Mouse (Mus musculus) left cerebral cortex, postnatal 36 days (tissue): ENCODE data around the gene Znhit3. TPM values are rescaled to one million over a fixed set of nuclear protein-coding genes. Genes with fewer than 3 reads are reported as not detected.
"Not testable (repeated sequence)": the region's sequence is repeated elsewhere in the genome, so short reads cannot be mapped to it uniquely, and the experiment has no call there.

Experiments used
- DNase-seq, 2 experiments: peaks; one replicate each; pipeline ENCODE4 v3.0.0; 2021 to 2022; ENCODE audit warnings: low spot score in 2 of 2, mixed read lengths in 1 of 2
- intact Hi-C: fragments of 180-260 bp; cut with DNase I; formaldehyde crosslinking; loops from one replicate; pipeline ENCODE4 v1.15.1; 2025
- microRNA-seq: library from miRNA; unstranded; fragments of <30 nt; microRNA quantifications from one replicate; pipeline ENCODE4 v1.2.0, GENCODE M21; 2022
- total RNA-seq, 2 experiments: library from RNA; stranded (reverse); gene quantifications; 2 replicates each; pipeline ENCODE4 v1.2.3; 2021

Znhit3 gene
- total RNA-seq, 2 experiments from 2014 or later, result 31.3 to 38.4 TPM

DNA sequence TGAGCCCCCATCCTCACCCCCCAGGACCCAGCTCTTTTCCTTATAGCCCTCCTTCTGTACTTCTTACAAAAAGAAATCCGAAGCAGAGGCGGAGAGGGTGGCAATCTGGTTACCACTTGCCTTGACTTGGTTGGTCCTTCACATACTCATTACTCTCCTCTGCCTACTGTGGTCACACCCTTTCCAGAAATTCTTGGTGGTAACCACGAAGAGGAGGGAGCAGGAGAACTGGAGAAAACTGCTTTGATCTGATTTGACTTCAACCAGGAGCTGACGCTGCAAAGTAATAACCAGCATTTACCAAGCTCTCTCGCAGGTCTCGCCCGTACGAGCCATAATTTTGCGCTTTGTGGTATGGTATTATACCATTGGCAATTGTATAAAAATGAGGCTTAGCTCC, 35.2 kb downstream of the Znhit3 start:
- DNase-seq, result no peak
- intact Hi-C loops, result loop anchor here (2.0 kb wide), 1 partner anchor 36 kb away; the partner anchor contains the start of gene Znhit3

DNA sequence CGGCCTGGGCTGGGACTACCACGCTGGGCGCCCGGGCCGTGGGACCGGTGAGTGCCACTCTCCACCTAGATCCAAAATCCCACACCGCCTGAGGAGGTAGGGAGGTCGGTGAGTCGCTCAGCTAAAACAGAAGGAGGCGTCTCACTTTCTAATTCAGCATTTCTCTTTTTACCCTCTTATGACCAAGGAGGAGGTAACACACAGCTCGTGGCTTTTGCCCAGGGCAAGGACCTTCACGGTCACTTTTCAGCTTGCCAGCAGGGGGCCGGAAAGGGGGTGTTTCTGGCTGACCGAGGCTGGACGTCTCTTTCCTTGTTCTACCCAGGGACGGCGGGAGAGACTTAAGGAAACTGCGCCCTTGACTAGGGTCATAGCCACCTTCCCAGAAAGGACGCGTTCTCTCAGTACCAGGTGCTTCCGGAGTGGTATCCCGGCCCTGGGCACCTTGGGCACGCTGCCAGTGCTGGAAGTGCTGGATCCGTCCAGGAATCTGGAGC, 35.7 kb downstream of the Znhit3 start:
- DNase-seq, result peak in 1 of 2 experiments; percentile 29
- intact Hi-C loops, result loop anchor here (2.0 kb wide), 1 partner anchor 36 kb away; the partner anchor contains the start of gene Znhit3

DNA sequence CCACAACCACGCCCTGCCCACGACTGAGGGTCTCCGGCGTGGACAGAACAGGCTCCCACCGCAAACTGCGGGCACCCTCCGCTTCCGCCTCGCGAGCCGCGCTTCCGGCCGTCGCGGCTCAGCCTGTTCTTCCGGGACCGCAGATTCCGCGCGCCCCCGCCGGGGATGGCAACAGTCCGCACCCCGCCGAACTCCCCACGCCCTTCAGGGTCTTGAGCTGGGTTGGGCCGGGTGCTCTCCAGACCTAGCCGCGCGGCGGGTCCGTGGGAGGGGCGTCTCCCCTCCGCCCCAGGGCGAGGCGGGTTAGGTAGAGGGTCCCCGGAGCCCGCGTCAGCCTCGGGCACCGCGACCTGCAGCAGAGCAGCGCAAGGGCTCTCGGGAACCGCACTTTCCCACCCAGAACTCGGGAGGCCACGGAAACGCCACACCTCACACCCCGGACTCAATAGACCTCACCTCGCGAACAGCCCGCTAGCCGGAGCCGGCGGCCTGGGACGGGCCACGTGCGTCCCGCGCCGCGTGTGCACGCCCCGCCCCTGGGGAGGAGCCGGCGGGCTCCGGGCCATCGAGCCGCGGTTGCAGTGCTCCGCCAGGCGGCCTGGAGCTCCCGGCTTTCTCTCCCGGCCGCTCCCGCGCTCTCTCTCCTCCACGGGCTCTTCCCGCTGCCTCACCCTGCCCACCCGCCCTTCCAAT, 36.2 kb downstream of the Znhit3 start, which contains the start of the genes Myo19 and Pigw:
Myo19 (plus strand) TSS at position 377 of the 693 bp plus-strand sequence.
Pigw (minus strand) TSS at position 514 of the 693 bp plus-strand sequence.
- peak; percentile 81 to 87 for DNase-seq
- intact Hi-C loops, result loop anchor here (2.0 kb wide), 1 partner anchor 37 kb away; the partner anchor contains the start of gene Znhit3

DNA sequence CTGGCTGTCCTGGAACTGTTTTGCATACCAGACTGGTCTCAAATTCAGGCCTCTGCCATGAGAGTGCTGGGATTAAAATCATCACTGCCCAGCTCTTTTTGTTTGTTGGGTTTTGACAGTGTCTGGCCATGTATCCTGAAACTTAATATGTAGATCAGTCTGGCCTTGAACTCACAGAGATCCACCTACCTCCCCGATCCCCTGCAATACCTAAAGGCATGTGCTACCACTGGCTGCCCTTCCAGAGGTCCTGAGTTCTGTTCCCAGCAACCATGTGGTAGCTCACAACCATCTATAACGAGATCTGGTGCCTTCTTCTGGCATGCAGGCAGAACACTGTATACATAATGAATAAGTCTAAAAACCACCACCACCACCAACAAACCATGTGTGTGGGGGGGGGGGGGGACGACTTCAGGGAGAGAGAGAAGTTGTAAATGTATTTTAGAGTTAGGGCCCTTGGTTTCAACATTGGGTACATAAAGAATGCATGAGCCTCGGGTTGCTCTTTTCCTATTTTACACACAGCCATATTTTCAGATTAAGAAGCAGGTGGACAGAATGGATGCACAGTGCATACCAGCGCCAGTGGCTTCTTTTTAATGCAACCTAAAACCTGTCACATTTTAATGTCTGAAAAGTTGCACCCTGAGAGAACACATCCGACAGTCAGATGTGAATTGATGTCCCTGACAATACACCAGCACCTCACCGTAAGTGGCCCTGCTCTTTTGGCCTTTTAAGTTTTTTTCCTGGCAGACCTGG, 37.0 kb downstream of the Znhit3 start:
- intact Hi-C loops, result no loop called here
- no peak for DNase-seq

DNA sequence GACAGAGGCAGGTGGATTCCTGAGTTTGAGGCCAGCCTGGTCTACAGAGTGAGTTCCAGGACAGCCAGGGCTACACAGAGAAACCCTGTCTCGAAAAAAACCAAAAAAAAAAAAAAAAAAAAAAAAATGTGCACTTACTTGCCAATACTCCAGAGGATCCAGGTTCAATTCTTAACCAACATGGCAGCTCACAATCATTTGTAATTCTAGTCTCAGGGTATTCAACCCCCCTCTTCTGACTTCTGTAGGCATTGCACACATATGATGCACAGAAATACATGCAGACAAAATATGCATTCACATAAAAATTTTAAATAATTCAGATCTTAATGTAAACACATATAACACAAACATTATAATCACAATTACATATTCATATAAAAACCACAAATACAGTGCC, 40.1 kb downstream of the Znhit3 start:
- intact Hi-C loops, DNase-seq: not testable (repeated sequence)

DNA sequence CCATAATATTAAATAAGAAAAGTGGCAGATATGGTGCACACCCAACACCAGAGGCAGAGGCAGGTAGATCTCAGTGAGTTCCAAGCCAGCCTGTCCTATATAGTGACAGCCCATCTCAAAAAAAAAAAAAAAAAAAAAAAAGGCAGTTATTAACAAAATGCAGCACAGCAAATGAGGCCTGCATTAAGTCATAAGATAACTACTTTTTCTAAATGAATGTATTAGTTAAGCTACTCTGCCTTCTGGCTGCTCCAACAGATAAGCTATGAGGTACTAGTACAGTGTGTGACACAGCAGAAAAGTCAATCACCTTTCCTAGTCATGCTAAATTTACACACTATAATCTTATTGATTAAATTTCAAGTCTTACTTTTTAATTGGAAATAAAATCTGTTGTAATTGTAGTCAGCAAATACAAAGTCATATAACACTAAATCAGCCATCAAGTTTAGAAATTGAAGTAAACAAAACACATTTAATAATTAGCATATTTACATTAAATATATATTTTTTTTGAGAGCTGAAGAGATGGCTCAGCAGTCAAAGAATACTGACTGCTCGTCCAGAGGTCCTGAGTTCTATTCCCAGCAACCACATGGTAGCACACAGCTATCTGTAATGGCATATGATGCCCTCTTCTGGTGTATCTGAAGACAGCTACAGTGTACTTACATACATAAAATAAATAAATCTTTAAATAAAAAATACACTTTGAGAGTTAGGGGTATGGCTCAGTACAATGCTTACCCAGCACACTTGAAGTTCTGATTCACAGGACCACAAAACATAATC, 42.9 kb downstream of the Znhit3 start:
- intact Hi-C loops, result loop anchor here (5.0 kb wide), 1 partner anchor 269 kb away; the partner anchor contains the start of gene Usp32
- DNase-seq, result no peak

DNA sequence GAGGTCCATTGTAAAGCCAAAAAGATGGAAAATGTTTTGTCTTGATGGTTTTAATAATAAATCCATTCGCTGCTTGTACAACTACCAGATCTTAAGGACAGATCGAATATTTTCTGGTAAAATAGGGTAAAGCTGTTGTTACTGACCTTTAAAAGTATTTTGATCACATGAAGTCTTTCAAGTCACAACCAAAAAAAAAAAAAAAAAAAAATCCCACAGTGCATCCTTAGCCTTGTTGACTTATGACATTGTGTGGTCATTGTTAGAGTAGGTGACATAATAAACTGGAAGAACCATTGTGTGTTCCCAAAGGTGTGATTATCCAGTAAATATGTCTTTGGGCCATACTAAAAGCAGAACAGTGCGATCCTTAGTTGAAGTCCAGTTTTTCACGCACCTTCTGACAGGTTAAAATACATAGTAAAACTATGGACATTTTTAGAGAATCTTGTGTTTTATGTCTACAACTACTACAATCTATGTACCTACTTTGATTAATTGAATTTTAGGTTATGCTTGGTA, 44.6 kb downstream of the Znhit3 start:
- no peak for DNase-seq
- intact Hi-C loops, result loop anchor here (5.0 kb wide), 1 partner anchor 271 kb away; the partner anchor contains the start of gene Usp32

DNA sequence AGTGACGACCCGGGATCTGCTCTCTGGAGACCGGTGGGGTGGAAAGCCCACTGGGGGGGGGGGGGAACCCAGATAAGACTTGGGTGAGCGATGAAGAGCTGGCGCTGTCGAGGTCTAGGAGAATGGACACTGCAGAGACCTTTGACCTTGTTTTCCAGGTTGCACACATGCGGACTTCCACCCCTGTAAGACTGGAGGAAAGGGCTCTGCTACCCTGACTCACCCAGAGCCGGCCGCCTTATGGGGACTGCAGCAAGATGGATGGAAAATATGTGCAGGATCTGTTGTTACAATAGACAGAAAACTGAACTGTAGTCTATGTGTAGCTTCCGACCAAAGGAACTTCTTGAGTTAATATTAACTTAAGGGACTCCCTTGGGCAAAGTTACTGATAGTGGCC, 45.1 kb downstream of the Znhit3 start:
- DNase-seq, result no peak
- intact Hi-C loops, result loop anchor here (5.0 kb wide), 1 partner anchor 271 kb away; the partner anchor contains the start of gene Usp32

DNA sequence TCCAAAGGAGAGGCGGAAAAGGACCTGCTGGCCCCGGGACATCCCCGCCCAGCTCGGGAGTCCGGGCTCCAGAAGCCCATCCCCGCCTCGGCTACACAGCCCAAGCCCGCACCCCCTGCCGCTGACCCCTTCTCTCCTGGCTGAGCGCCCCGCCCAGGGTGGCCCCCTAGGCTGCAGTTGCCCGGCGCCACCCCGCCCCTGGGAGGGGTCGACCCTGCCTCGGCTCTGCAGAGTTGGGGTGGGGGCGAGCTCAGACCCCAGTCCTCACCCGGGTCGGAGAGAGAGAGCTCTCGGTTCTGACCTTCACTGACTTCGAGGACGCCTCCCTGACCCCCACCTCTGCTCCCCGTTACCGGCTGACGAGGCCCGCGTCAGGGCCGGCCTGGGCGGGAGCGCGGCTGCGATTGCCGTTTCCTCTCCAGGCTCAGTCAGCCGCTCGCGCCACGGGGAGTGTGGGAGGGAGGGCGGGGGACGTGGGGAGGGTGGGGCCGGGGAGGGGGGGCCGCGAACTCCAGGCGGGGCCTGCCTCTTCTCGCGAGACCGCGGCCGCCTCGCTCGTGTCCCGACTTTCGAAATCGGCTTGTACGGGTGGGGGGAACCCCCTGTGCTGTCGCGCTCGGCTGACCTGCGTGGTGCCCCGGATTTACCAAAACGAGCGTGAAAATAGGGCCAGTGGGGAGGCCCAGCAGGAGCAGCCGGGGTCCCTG, 45.7 kb downstream of the Znhit3 start, which contains the start of gene Ggnbp2:
Ggnbp2 (minus strand) TSS at position 481 of the 707 bp plus-strand sequence.
- peak; percentile 89 to 92 for DNase-seq
- intact Hi-C loops, result loop anchor here (5.0 kb wide), 1 partner anchor 272 kb away; the partner anchor contains the start of gene Usp32

DNA sequence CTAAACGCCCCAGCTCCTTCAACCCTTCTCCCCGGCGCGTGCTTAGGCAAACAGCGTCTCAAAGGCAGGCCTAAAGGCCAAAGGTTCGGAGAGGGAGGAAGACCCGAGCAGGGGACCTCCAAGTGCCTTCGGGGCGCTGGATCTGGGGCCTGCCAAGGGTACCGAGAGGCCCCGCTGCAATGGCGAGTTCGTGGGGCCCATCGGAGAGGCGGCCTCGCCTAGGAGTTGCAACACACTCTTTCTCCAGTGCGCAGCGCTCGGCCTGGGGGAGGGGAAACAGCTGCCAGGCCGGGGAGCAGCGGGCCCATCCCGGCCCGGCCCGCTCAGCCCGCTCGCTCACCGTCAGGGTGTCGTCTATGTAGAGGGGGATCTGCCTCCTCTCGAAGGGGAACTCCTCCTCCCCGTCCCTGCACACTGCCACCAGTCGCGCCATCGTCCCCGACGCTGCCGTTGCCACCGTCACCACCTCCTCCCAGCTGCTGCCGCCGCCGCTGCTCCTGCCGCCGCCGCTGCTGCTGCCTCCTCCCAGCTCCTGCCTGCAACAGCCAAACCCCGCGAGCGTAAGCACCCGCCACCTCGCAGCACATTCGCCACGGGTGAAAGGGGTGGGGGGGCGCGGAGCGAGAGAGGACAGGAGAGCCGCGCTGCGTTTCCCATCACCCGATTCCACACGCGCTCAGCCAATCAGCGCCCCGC, 46.5 kb downstream of the Znhit3 start:
- DNase-seq, result peak; percentile 91 to 93
- intact Hi-C loops, result loop anchor here (5.0 kb wide), 2 partner anchors 37 to 273 kb away; partner anchors contain the start of gene Usp32

DNA sequence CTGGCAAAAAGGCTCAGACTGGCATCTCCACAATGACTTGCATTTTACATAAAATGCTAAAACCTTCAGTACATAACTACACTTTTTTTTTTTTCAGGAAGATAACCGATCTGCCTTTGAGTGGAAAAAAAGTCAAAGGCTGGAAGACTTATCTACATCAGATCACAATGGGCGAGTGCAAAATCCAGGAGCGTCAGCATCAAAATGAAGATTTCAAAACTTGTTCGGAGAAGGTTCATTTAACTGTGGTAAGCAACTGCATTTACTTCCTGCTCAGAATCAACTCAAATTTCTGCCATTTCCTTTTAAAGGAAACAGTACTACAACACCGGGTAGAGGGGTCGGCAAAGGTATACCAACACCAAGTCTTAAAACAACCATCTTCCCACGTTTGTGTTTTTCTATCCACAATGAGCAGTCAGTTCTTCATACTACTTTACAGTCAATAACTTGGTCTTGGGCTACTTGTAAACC, 47.3 kb downstream of the Znhit3 start:
- DNase-seq, result no peak
- intact Hi-C loops, result loop anchor here (5.0 kb wide), 1 partner anchor 37 kb away; no protein-coding TSS in a partner anchor

DNA sequence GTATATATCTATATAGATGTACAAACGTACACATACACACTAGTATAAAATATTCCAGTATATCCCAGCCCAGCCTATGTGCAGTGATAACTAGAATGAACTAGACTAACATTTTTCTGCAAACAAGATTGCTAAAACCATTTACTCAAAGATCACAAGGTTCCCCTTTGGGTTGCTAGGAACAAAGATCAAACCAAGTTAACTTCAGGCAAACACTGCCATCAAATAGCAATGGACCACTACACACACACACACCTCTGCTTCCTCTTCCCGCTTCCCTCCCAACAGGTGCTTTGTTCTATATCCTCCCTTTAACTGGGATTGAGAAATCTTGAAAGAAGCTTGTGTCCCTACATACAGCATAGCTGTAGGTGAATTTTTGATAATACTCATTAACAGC, 48.6 kb downstream of the Znhit3 start:
- intact Hi-C loops, result loop anchor here (5.0 kb wide), 1 partner anchor 35 kb away; no protein-coding TSS in a partner anchor
- no peak for DNase-seq

DNA sequence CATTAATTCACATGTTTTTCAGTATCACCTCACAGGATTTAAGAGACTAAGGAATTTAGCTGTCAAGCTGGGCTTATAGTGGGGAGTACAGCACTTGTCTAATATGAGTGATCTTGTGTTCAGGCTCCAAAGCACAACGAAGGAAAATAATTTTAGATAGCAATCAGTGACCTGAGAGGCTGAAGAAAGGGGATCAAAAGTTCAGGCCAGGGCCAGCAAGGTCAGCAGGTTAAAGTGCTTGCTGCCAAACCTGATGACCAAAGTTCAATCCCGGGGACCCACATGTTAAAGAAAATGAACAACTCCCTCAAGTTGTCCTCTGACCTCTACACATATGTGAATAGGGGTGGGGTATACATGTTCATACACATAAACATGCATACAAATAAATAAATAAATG, 50.9 kb downstream of the Znhit3 start:
- no peak for DNase-seq
- intact Hi-C loops, result loop anchor here (5.0 kb wide), 1 partner anchor 33 kb away; no protein-coding TSS in a partner anchor

Small RNA genes within 50 kb of the gene (microRNA-seq; reads per million reads assigned to microRNA genes)
- not detected for gene Gm23564

Other genes starting within 250 kb of the Znhit3 start
- gene Mrm1, start 96.9 kb downstream of the Znhit3 start, total RNA-seq, result 10 to 100 TPM; 19.3 to 19.4 TPM
- 1 to 10 TPM; 6.7 to 8.6 TPM for gene Dhrs11, start 87.4 kb downstream of the Znhit3 start, total RNA-seq
- gene Ggnbp2, start 45.5 kb downstream of the Znhit3 start, total RNA-seq, result 10 to 100 TPM; 75.9 to 93.3 TPM
- gene Myo19, start 36.2 kb downstream of the Znhit3 start, total RNA-seq, result 10 to 100 TPM in 1 of 2 experiments, 1 to 10 TPM in 1; 9.3 to 15.4 TPM
- gene Pigw, start 36.1 kb downstream of the Znhit3 start, total RNA-seq, result 1 to 10 TPM; 7.1 to 7.9 TPM
- gene Car4, start 41.4 kb upstream of the Znhit3 start, total RNA-seq, result 10 to 100 TPM; 75.0 to 82.3 TPM
- 100 to 1,000 TPM; 111 to 117 TPM for gene Usp32, start 223.8 kb upstream of the Znhit3 start, total RNA-seq